Mouse (Mus musculus): Measurements from ENCODE around the gene Olfr418.
"Not testable (repeated sequence)": the region's sequence is repeated elsewhere in the genome, so short reads cannot be mapped to it uniquely, and the experiment has no call there.

DNA sequence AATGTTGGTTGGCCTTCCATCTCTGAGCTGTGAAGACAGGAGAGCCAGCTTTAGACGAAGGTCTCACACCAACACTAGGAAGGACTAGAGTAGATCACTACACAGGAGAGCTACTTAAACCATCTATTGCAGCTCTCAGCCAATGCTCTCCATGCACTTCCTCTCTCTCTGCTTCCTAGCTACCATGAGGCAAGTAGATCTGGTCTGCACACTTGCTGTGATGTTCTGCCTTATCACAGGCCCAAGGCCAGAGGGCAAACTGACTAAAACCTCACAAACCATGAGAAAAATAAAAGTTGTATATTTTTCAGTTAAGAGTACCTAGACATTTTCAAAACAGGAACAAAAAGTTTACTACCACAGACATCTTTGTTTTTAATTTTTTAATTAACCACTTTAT is 28.8 kb upstream of the Olfr418 start:
- not testable (repeated sequence) for TF ChIP-seq HCFC1 (IDR thresholded peaks at IDR 0.05; ENCODE audit: borderline replicate concordance, insufficient read depth, low read length); ZC3H11A (IDR thresholded peaks at IDR 0.05; ENCODE audit: borderline replicate concordance, low read depth, low read length)

Data from ES-E14 (cell line).